Mouse (Mus musculus) C2C12 (cell line): ENCODE data around the gene Pgm2.

Experiments used
- CTCF ChIP-seq: IDR thresholded peaks from one replicate; pipeline ENCODE4 v1.5.1; 2011; ENCODE audit not compliant: control insufficient read depth, insufficient read depth, insufficient read length
- USF1 ChIP-seq: IDR thresholded peaks from one replicate; pipeline ENCODE4 v1.6.1; 2011; ENCODE audit warnings: low read depth, mild to moderate bottlenecking, control low read depth, moderate library complexity

DNA sequence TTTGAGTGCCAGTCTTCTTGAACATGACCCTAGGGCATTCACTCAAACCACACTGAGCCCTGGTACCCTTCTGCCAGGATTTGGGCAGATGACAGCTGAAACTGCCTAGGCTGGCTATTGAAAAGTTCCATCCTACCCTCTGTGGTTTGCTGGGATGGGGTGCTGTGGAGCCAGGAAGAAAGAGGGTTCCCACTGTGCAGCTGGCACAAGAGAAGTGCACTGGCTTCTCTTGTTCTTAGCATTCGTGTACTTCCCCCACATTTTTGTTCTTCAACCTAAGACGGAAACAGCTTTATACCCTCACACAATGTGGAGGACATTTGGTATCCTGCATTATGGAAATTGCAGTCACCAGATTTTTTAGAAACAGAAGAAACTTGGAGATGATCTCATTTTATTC is 73.1 kb downstream of the Pgm2 start:
- TF ChIP-seq CTCF = no peak
- no peak for TF ChIP-seq USF1
